Mouse (Mus musculus): ENCODE data around the gene Zfp180. TPM values are rescaled to one million over a fixed set of nuclear protein-coding genes. Genes with fewer than 3 reads are reported as not detected.
"Not testable (repeated sequence)": the region's sequence is repeated elsewhere in the genome, so short reads cannot be mapped to it uniquely, and the experiment has no call there.

The Zfp180 gene
- 21.8 and 22.3 TPM in 2 replicates for total RNA-seq (2021)
- long read RNA-seq, experiment 1, partial matches to known transcripts = 0 of 2 reads
- long read RNA-seq, experiment 1, other reads (novel, unspliced or antisense) = 2 of 2 reads
- long read RNA-seq, experiment 2, partial matches to known transcripts = 0 of 3 reads
- long read RNA-seq, experiment 2, other reads (novel, unspliced or antisense) = 2 of 3 reads

DNA sequence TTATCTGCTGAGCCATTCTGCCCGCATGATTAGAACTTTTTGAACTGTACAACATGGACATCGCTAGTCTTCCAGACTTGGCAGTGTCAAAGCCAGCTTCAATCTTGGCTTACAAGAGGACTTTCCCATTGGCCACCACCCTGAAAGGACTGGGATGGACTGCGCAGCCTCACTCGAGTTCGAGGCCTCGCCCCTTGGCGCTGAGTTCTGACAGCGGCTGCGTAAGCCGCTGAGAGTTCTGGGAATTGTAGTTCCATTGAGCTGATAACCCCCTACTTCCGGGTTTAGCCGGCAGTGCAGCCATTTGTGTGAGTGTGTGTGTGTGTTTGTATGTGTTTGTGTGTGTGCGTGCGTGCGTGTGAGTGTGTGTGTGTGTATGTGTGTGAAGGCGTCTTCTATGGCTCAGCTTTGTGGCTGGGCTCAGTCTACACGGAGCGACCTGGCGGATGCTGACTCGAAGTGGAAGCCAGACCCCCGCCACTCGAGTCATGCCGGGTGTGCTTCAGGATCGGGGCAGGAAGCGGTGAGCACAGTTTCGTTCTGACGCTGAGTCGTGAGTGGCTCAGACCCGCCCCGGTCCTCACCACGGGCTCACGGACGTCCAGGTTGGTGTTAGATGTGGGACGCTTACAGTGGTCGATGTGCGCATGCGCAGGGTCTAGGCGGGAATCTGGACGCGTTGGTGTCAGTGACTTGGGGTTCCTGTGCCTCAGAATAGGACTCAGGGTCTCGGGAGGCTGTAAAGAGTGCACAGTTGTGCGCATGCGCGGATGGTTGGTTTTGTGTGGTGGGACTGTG lies at the start of gene Zfp180:
TSS of gene Zfp180 (plus strand) at position 291 of the 798 bp plus-strand sequence.
- DNase-seq = peak; percentile 97

- no peak for DNase-seq
These were observed 28.9 kb upstream of the Zfp180 start, which contains the start of gene Vmn1r183 for GRCm38 (mm10) chr7:24052660-24053304. Gene Vmn1r183 (plus strand): TSS chr7:24053254.

DNA sequence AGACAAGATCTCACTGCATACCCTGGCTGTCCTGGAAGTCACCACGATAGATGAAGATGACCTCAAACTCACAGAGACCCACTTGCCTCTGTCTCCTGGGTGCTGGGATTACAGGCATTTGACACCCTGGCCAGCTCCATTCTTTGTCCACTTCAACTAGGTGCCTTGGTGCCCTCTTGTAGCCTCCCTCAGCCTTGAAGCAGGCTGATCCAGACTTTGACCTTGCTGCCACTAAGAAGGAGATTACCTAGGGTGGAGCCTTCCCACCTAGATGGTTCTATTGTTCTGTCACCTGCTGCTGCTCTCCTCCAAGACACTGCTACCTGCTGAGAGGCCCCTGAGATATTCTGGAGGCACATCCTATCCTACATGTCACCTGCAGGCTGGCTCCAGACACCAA lies 7.3 kb upstream of the Zfp180 start:
- DNase-seq = not testable (repeated sequence)

DNA sequence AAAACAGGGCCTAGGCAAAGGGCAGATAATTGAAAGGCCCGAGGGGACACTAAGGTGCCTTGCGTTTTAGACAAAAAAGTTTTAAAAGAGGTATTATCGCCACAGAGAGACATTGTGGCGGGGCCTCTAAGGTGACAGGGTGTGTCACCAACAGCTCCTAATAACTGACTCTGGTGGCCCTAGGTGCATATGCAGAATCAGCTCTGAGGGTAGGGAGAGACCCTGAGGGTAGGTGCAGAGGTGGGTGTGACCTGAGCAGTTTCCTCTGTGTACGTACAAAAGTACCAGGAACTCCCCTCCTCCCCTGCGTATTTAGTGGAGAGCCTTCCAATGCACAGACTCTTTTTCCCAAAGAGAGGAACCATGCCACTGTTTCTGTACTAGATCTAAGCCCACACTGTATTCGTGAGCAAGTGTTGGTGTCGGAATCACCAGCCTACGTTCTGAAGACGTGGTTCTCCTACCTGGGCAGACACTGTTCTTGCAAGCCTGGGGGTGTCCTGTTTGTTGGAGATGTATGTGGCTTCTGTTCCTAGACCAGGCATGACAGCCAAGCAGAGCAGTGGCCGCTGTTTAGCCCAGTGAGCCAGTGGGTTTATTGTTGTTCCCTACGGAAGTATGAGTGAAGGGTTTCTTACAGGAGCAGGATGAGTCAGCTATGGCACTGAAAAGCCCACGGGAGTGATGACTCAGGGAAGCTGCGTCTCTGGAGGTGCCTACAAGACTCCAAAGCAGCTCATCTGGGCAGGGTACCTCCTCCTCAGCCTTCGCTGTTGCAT lies 922 bp downstream of the Zfp180 start:
- DNase-seq = peak; percentile 5

GRCm38 (mm10) chr7:24086871-24087270 lies 5.1 kb downstream of the Zfp180 start:
- no peak for DNase-seq

DNA sequence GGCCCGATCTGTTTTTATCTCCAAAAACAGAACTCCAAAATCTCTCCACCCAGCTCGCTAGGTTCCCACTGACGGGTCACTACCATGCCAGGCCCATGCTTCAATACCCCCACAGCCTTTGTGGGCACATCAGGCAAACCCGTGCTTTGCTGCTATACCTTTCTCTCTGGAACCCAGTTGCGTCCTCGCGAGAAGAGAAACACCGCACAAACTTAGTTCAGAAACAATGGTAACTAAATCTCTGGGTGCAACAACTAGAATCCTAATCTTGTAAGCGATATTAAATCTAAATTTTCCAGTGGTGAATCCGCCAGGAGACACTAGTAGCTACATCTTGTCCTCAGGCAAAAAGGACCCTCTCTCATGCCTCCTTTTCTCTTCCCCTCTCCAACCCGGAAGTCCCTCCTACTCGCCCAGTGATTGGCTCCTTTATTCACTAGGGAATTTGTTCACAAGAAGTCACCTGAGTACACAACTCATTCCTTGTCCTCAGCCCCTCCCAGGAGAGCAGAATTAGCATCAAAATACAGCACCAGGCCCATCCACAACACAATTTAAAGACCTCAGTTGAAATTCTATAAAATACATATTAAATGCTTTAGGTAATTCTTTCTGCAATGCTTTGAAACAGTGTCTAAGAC lies 5.9 kb downstream of the Zfp180 start:
- DNase-seq = no peak

GRCm38 (mm10) chr7:24104403-24104802 lies 22.7 kb downstream of the Zfp180 start:
- DNase-seq = no peak

DNA sequence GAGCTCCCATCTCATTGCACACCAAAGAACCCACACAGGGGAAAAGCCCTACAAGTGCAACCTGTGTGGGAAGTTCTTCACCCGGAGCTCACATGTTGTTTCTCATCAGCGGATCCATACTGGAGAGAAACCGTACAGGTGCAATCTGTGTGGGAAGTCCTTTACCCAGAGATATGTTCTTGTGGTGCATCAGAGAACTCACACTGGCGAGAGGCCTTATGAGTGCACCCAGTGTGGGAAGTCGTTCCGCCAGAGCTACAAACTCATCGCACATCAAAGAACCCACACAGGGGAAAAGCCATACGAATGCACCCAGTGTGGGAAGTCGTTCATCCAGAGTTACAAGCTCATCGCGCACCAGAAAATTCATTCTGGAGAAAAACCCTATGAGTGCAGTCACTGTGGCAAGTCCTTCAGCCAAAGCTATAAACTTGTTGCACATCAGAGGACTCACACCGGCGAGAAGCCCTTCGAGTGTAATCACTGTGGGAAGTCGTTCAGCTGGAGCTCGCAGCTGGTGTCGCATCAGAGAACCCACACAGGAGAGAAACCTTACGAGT lies 23.5 kb downstream of the Zfp180 start:
- DNase-seq = no peak

DNA sequence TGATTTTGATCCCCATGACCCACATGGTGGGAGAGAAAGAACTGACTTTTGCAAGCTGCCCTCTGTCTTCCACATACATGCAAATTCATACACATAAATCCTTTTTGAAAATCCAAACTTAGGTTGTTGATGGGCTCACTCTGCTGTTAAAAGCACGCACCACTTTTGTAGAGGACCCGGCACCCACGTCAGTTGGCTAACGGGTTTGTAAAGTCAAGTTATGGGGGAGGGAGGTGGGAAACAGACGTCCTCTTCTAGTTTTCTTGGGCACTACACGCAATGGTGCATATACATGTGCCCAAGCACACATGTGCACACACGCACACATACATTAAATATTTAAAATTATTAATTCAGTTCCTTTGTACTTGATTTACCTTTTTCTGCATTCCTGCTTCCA lies 29.1 kb downstream of the Zfp180 start:
- no peak for DNase-seq

DNA sequence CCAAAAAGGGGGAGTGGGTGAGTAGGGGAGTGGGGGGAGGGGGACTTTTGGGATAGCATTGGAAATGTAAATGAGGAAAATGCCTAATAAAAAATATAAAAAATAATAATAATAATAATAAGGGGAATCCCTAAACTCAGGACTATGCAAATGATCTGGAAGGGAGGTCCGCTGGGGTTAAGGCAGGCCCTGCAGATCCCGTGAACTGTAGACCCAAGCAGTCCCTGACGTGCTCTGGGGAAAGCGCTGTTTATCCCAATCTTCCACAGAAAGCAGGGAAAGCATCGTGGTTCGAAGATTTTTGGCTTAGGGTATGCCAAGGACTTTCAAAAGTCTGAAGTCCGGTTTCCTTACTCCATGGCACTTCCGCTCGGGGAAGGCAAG lies 30.0 kb downstream of the Zfp180 start:
- DNase-seq = no peak

- DNase-seq = peak; percentile 87
These were observed 30.6 kb downstream of the Zfp180 start, which contains the start of gene Zfp112 for GRCm38 (mm10) chr7:24112156-24112856. Gene Zfp112 (plus strand): TSS chr7:24112314.

DNA sequence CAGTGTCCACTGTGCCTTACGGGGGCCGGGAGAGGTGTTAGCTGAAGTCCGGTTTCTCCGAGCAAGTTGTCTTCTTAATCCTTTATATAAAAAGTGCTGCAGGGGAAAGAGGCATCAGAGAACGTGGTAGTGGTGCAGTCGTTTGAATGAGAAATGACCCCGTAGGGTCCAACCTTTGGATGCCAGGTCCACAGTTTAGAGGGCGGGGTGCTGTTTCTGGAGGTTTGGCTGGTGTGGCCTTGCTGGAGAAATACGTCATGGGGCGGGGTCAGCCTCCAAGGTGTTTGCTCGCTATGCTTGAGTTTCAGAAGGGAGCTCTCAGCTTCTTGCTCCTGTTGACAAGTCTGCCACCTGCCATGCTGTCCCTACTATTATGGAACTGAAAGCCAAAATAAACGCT lies 31.3 kb downstream of the Zfp180 start:
- DNase-seq = peak; percentile 72

DNA sequence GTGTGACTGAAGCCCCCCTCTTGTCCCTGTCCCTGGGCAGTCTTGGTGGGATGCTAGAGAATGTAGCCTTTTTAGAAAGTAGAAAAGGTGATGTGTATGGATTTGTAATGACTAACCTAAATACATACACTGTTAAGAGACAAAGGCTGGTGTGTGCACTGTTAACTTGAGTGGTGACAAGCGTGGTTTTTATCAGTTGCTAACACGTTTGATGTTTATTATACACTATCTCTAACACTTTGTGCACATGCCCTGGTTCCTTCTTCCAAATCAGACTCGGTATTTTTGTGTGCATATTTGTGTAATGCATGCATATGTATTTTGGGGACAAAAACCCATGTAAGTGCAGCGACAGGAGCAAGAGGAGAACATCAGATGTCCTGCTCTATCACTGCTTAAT lies 34.9 kb downstream of the Zfp180 start:
- DNase-seq = no peak

GRCm38 (mm10) chr7:24133425-24133995 lies 51.8 kb downstream of the Zfp180 start:
- DNase-seq = no peak

- peak; percentile 91 for DNase-seq
These were observed 52.5 kb downstream of the Zfp180 start, which contains the start of gene Zfp235 for GRCm38 (mm10) chr7:24133996-24134828. Gene Zfp235 (plus strand): TSS chr7:24134169.

DNA sequence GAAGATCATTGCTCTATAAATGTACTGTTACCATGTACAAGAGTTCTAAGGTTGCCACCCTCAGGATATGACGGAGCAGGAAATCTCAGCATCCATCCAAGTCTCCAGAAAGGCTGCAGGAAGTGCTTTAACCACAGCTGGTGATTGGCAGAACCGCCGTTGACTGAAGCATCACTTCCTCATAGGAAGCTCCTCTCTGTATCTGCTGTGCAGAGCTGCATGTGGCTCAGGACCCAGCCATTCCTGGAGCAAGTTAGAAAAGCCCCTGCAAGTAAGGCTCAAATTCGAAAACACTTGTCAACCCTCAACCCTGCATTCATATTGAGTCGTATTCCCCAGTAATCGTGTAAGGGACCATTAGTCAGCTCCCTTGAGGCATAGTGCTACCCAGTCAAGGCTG lies 60.8 kb downstream of the Zfp180 start:
- DNase-seq = no peak

GRCm38 (mm10) chr7:24153272-24153671 lies 71.5 kb downstream of the Zfp180 start:
- DNase-seq = peak; percentile 28
